Mouse (Mus musculus): ENCODE data around the gene Lingo1. TPM values are rescaled to one million over a fixed set of nuclear protein-coding genes. Genes with fewer than 3 reads are reported as not detected.

The Lingo1 gene
- total RNA-seq, 2 experiments from 2014 or later = 285 to 307 TPM

GRCm38 (mm10) chr9:56609486-56609885 is 186.8 kb downstream of the Lingo1 start:
- DNase-seq (ENCODE audit: low spot score in 2 of 2) = no peak

- no peak for DNase-seq (ENCODE audit: low spot score in 2 of 2)
These were observed 187.4 kb downstream of the Lingo1 start for GRCm38 (mm10) chr9:56608691-56609351.

GRCm38 (mm10) chr9:56606082-56606740 is 190.1 kb downstream of the Lingo1 start:
- no peak for DNase-seq (ENCODE audit: low spot score in 2 of 2)

- no peak for DNase-seq (ENCODE audit: low spot score in 2 of 2)
These were observed 190.8 kb downstream of the Lingo1 start for GRCm38 (mm10) chr9:56605443-56605806.

GRCm38 (mm10) chr9:56604797-56605442 is 191.3 kb downstream of the Lingo1 start:
- DNase-seq (ENCODE audit: low spot score in 2 of 2) = no peak

- DNase-seq (ENCODE audit: low spot score in 2 of 2) = no peak
These were observed 195.6 kb downstream of the Lingo1 start for GRCm38 (mm10) chr9:56600655-56601054.

GRCm38 (mm10) chr9:56592639-56593038 is 203.6 kb downstream of the Lingo1 start:
- no peak for DNase-seq (ENCODE audit: low spot score in 2 of 2)

GRCm38 (mm10) chr9:56591248-56591888 is 204.9 kb downstream of the Lingo1 start:
- DNase-seq (ENCODE audit: low spot score in 2 of 2) = no peak

- DNase-seq (ENCODE audit: low spot score in 2 of 2) = no peak
These were observed 206.5 kb downstream of the Lingo1 start for GRCm38 (mm10) chr9:56589762-56590161.

GRCm38 (mm10) chr9:56584043-56584424 is 212.2 kb downstream of the Lingo1 start:
- DNase-seq (ENCODE audit: low spot score in 2 of 2) = no peak

GRCm38 (mm10) chr9:56583139-56584042 is 212.9 kb downstream of the Lingo1 start:
- DNase-seq (ENCODE audit: low spot score in 2 of 2) = peak; percentile 55 to 62

GRCm38 (mm10) chr9:56582628-56583027 is 213.6 kb downstream of the Lingo1 start:
- DNase-seq (ENCODE audit: low spot score in 2 of 2) = no peak

- DNase-seq (ENCODE audit: low spot score in 2 of 2) = peak; percentile 48 to 53
These were observed 214.6 kb downstream of the Lingo1 start for GRCm38 (mm10) chr9:56581700-56582099.

GRCm38 (mm10) chr9:56581016-56581415 is 215.3 kb downstream of the Lingo1 start:
- DNase-seq (ENCODE audit: low spot score in 2 of 2) = no peak

GRCm38 (mm10) chr9:56580101-56580500 is 216.2 kb downstream of the Lingo1 start:
- DNase-seq (ENCODE audit: low spot score in 2 of 2) = no peak

- DNase-seq (ENCODE audit: low spot score in 2 of 2) = no peak
These were observed 218.9 kb downstream of the Lingo1 start for GRCm38 (mm10) chr9:56577405-56577804.

- peak in 1 of 2 experiments; percentile 54 for DNase-seq (ENCODE audit: low spot score in 2 of 2)
These were observed 223.5 kb downstream of the Lingo1 start for GRCm38 (mm10) chr9:56572534-56573479.
